Mouse (Mus musculus) right cerebral cortex, postnatal 25 days (tissue): ENCODE measurements around the gene Prlh.
A peak's percentile ranks its signal among the peaks of the same experiment; 100 is the strongest.

Source experiments
- DNase-seq: peaks from one replicate; pipeline ENCODE4 v3.0.0; 2022

Prlh gene

DNA sequence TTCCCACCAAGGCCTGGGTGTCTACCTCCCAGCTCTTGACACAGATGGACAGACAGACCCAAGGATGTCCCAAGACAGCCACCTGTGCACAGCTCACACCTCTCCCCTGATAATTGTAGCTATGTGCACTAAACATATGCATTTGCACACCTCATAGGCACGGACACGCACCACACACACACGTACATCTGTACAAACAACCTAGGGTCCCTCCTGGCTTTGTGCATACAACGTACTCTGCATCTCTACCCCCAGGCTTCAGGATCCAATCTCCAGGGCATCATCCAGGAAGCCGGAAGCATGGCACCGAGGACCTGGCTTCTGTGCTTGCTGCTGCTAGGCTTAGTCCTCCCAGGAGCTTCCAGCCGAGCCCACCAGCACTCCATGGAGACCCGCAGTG, at the start of gene Prlh:
Gene Prlh (plus strand): TSS at position 301 of the 400 bp plus-strand sequence.
- no peak for DNase-seq

DNA sequence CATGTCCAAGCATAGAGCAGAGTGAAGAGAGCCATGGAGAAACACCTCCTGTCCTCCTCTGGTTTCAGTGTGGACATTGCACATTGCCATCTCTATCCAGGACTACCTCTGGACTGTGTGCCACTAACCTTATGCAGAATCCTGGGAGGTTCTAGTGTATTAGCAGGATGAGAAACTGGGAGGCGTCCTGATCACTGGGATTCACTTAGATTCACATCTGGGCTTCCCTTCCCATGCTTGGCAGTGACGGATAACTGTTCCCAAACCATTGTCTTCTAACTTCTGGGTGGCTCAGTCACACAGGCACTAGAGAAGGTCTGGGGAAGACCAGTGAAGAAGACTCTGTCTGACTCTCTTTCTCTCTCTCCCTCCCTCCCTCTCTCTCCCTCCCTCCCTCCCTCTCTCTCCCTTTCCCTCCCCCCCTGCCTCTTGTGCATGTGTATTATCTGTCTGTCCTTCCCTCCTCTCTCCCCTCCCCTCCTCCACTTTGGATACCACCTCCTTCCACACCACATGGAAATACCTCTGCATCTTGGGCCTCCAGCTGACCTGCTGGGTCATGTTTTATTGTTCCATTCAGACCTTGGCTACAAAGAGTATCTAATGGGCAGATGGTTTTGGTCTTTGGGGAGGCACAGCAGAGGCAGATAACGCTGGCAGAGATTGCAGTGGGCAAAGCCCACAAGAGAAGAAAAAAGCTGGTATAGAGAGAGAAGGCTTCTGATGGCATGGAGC, 49.5 kb upstream of the Prlh start:
- DNase-seq, result no peak

DNA sequence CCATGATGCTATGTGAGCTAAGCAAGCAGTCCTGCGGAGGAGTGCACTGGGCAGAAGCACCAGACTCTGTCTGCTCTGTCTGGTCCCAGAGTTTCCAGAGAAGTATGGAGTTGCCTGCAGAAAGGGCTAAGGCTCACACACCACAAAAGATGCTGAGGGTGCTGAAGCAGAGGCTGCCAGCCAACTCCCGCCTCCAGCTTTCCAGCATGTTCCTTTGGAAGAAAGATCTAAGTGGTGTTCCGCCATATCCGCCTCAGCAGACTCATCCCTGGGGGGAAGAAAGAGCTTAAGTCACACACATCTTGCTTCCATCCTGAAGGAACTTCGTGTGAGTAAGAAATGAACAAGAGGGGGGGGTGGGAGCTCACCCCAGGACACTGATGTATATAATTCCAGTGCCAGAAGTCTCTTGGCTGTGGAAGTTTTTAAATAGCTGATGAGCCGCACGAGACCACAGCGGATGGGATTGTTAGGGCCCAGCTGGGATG, 48.9 kb upstream of the Prlh start:
- peak; percentile 77 for DNase-seq

DNA sequence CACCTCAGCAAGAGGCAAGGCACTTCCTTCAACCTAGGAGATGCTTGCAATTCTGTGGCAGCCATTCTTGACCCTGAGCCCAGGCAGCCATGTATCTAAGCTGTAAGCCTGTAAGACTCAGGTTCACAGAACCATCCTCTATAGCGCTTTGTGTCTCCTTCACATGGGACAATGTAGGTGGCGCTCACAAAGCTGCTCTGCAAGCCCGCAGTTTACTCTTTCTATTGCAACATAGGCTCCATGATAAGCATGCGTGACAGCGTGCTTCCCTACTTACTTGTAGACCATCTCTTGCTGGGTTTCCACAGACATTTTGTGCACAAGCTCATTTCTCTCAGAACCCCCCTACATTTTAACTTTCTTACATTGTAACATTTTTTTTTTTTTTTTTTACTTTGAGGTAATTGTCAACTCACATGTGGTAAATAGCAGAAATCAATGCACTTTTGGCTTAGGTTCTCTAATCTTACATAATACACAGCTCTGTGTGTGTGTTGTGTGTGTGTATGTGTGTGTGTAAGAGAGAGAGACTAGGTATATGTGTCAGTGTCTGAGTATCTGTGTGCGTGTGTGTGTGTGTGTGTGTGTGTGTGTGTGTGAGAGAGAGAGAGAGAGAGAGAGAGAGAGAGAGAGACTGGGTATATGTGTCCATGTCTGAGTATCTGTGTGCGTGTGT, 48.0 kb upstream of the Prlh start:
- no peak for DNase-seq

DNA sequence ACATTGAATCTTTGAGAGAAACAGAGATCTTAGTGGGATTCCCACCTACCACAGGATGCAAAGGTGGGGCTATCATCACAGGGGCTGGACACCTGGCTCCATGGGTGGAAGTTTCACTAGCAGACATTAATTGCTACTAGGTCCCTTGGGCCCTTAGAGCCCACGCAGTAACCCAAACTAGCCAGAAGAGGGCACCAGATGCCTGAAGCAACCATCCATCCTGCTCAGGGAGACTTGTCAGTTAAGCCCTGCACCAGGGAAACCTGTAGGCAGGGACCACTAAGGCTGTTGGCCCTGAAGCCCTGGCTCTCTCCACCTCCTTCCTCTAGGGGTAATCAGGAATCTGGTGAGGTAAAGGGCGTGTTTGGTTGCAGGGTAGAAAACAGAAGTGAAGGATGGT, 46.6 kb upstream of the Prlh start:
- DNase-seq, result no peak

DNA sequence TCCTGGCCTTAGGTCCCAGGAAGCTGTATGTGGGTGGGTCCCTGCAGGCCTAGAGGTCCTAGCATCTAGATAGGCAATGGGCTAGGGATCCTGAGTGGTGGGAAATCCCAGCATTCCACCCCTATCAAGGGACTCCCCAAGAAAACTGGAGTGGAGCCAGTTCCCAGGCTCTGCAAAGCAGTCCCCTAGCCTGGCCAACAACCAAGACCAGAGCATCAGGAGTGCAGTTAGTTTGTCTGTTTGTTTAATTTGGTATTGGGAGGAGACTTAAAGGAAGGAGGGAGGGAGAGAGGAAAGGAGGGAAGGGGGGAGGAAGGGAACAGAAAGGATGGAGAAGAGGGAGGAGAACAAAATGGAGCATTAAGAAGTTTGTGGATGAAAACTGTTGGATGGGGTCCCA, 43.7 kb upstream of the Prlh start:
- no peak for DNase-seq

DNA sequence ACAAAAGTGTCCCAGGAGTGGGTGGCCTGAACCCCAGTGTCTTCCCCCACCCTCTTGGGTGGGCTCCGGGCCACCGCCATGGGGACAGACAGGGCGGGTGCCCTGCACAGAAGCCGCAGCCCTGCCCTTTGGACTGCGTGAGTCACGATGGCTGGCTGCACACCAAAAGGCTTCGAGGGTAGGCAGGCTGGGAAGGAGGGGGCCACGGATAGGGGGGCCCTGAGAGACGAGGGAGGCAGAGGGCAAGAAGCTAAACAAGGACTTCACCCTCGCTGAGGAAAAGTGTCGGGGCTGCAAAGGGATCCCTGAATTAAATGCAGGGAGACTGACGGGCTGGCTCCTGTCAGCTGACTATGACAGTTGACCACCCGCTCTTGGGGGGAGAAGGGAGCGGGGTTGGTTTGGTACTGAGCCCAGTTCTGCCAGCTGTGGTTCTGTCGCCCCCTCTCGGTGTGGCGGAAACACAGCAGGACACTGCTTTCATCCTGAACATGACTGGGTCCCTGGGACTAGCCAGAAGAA, 43.2 kb upstream of the Prlh start:
- no peak for DNase-seq

DNA sequence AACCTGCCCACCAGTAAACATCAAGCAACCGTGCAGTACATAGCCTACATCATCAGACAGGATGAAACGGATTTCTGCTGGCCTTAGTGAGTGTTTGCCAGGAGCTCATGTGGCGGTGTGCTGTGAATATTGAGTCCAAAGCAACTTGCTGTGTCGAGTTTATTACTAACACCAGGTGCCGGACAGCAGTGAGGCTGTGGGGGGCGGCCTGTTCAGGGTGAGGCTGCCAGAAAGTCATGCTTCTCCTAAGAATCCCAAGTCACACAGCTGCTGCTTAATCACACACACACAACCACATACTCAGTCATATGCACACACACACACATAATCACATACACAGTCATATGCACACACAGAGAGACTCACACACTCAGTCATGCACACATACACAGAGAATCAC, 39.7 kb upstream of the Prlh start:
- no peak for DNase-seq

DNA sequence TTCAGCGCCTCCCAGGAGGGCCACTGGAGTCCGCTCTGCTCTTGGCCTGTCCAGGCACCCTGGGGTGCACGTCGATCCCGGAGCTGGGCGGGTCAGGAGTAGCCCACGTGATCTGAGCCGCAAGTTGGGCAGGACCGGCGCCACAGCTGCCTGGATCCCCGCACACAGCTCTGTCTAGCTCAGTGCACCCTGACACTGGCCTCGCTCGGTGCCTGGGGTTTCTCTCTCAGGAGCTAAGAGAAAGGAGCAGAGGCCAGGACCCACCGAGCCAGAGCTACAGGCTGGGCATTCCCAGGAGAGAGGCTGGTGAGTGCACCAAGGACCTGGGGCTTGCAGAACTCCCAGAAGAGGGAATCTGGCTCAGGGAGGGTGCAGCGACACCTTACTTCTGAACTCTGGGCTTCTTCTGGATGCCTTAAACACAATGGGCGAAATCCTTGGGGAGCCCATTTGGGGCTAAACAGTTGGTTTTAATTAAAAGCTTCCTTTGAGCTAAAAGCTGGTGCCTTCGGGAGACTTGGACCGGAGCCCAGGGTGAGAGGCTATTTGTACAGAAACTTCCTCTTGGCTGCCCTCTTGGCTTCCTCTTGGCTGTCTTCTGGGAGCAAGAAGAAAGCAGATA, 37.8 kb upstream of the Prlh start, which contains the start of gene Mlph:
Gene Mlph (plus strand): TSS at position 138 of the 622 bp plus-strand sequence.
- DNase-seq, result no peak

DNA sequence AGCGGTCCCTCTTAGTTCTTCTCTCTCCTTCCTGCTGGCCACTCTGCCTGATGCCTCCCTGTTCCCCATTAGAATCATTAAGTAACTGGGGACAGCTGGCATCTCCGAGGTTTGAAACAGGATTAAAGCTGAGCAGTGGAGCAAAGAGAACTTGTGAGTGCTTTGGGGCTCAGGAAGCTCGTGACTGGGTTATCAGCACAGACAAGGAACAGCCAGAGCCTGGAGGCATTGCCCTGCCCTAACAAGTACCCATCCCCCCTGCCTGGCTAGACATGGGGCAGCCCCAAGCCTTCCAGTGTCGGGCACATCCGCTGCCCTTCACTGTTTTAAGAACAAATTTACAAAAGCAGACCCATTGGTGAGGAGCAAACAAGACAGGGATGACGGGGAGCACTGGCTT, 35.4 kb upstream of the Prlh start:
- DNase-seq, result no peak

DNA sequence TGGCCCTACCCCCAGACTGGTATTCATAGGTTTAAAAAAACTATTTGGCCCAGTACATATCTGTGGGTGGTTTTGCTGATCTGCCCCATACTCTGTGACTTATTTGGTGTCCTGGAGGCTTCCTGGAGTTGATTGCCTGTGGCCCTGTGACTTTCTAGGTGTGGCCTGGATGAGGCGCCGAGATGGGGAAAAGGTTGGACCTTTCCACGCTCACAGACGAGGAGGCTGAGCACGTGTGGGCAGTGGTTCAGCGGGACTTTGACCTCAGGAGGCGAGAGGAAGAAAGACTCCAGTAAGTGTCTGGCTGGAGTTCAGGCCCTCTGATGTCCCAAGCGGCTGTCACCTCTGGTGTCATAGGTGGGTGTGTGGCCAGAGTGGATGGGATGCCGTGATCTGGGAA, 31.2 kb upstream of the Prlh start:
- no peak for DNase-seq

DNA sequence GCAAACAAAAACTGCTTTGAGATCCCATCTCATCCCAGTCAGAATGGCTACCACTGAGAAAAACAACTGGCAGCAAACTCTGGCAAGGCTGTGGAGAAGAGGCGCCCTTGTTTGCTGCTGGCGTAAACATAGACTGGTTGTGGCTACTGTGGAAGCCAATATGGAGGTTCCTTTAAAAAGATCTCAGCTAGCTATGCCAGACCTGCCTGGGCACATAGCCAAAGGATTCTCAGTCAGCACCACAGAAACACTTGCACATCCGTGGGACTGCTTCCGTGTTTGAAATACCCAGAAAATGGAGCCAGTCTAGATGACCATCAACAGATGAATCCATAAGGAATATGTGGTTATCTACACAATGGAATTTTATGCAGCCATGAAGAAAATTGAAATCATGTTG, 26.9 kb upstream of the Prlh start:
- DNase-seq, result no peak

DNA sequence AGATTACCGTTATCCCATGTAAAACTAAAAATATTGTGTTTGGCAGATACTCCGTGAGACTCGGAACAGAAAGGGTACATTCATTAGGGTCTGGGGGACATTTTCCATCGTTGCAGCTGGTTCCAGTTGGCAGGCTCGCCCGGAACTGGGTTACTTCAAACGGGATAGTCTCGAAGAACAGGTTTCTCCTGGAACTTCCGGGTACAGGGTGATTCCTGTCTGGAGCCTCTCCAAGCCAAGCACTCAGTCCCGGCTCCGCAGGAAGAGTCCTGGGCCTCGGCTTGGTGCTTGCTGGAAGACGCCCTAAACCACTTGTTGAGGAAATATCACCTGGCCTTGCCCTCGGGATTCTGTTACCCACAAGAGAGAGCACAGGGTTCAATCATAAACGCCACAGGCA, 25.6 kb upstream of the Prlh start:
- no peak for DNase-seq

DNA sequence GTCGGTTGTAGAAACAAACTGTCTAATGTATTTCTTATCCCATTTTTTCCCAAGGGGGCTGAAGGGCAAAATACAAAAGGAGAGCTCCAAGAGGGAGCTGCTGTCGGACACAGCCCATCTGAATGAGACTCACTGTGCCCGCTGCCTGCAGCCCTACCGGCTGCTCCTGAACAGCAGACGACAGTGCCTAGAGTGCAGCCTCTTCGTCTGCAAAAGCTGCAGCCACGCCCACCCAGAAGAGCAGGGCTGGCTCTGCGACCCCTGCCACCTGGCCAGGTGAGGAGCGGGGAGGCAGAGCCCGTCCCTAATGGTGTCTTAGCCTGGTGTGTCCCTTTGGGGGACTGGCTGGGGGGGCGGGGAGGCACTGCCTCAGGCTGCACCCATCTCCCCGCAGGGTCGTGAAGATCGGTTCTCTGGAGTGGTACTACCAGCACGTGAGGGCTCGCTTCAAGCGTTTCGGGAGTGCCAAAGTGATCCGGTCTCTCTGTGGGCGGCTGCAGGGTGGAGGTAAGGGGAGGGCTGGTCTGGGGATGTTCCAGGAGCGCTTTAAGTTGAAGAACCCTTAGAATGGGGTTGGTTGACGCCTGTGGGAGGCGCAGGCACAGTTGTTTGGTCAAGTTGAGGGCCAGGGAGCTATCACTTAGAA, 24.9 kb upstream of the Prlh start:
- DNase-seq, result no peak

DNA sequence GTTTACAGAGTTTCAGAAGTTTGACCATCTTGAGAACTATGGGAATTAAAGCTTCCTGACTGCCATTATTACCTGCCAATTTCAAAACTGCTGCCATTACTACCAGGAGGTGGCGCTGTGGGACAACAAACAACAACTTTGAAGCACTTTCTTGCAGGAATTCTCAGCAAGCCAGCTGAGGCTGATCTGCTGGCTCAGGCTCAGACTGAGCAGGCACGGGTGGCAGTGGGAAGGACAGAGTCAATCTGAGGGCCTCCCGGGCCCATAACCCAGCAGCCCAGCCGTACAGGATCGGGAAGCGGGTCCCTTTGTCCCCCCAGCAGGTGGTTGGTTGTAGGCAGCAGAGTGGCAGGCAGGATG, 24.4 kb upstream of the Prlh start:
- DNase-seq, result peak; percentile 74

DNA sequence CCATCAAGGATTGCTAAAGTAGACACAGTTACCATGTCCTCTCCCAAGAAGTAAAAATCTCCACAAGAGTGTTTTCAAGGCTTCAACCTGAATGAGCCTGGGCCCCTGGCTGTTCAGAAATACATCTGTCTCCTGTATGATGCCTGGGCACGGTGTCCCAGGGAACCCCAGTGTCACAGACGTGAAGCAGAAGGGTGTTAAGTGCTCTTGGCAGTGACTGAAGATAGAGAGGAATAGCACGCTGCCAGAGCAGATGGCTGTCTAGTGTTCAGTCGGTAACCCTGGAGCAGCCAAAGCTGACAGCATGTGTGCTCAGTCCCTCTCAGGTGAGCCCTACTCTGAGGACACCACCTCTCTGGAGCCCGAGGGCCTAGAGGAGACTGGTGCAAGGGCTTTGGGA, 19.9 kb upstream of the Prlh start:
- DNase-seq, result no peak

DNA sequence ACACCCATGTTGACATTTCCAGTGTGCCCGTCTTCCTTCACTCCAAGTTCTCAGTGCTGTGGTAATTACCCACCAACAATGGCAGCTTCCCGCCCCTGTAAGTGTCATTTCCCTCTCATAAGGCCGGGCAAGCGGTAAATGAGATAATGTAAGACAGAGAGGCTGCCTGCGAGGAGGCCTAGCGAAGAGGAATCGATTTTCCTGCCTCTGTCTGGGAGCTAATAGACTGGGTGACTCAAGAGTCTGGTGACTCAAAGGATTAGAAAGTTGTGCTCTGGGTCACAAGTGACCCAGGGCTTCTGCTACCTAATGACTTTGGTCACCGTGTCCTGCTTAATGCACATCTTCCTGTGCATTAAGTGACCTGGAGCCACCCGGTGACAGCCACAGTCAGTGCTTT, 15.9 kb upstream of the Prlh start:
- DNase-seq, result no peak

DNA sequence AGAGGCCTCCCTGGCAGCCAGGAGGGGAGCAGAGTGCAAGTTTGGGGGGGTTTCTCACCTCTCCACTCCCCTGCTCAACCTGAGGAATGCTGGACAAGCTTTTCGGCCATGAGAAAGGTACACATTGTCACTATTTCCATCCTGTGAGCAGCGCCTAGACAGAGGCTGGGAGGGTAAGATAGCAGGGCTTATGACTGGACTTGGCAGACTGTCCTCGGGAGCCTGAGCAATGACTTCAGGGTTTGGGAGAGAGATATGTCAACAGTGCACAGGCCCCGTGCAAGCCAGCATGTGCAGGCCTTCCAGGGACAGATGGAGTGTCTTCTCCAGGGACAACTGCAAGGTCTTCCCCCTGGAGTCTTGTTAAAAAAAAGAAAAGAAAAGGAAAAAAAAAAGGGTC, 12.9 kb upstream of the Prlh start:
- DNase-seq, result no peak

DNA sequence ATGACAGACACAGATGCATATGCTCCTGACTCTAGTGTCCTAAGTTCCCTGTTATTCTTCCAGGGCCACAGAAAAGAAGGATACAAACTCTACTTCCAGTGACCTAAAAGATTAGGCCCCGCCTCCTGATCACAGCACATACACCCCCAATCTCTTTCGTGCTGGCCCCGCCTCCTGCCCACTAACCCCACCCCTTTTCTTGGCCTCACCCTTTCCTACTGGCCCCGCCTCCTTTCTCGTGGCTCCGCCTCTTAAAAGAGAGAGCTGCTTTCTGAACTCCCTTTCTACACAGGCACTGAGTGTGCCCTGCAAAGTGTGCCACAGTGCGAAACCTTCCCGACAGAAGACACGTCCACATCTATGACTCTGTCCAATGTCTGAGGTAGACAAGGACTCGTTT, 7.7 kb upstream of the Prlh start:
- no peak for DNase-seq

DNA sequence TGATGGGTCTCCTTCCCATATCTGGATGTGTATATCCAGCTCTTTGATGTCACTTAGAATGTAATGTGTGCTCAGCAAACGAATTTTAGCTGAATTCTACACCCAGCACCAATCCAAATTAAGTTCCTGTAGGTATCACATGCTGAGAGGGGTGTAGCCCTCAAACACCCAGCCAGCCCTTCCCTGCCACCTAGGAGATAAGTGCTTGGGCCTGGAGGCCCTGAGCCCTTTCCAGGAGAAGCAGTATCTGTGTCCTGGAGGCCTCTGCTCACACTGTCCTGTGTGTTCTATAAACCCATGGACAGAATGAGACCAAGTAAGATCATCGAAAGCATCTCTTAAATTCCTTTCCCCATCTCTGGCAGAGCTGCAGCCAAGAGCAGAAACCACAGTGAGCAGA, 5.7 kb upstream of the Prlh start:
- DNase-seq, result no peak

DNA sequence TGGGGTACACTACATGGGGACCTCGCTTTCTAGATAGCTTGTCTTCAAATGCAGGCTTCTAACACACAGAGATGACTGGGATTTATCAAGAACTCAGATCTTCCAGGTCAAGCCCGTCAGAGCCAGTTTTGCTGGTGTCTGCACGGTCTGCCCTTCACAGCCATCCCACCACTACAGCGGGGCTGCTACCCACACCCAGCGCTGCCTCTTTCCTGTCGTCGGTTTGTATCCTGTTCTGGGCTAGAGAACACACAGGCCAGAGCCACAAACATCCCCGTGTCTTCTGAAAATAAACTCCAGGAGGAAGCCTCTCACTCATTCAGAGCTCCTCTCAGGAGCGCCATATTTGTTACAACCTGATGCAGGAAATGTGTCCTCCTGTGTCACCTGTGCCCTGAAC, 3.6 kb upstream of the Prlh start:
- DNase-seq, result no peak

DNA sequence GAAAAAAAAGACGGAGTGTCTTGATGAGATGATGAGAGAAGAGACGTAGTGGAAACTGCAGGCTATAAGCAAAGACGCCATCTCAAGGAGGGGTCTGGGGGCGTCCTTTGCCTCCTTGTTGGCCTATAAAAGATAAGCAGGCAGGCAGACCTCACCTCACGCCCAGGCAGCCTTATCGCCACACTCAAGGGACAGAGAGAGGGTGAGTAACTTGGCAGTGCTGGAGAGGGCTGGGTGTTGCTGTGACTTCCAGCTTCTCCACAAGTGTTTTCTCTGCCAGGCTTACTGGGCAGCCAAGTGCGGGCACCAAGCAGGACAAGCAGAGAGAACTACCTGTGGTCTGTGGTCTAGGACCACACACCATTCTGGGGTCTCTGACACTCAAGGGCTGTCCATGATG, 1.2 kb upstream of the Prlh start:
- no peak for DNase-seq

DNA sequence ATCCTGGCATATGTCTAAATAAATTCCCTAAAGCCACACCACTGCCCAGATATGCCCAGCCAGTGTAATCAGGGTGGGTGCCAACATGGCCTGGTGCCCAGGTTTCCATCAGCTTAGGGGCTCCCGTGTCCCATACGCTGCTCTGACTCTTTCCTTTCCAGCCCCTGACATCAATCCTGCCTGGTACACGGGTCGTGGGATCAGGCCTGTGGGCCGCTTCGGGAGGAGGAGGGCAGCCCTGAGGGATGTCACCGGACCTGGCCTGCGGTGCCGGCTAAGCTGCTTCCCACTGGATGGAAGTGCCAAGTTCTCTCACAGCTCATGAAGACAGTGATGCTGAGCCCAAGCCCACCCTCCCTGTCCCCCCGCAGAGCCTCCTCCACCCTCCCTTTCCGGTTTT, 780 bp downstream of the Prlh start:
- DNase-seq, result no peak
